Mouse (Mus musculus) liver, embryonic 14.5 days (tissue): ENCODE data around the gene Hist1h4k.
A peak's percentile ranks its signal among the peaks of the same experiment; 100 is the strongest.

ENCODE experiments used
- CTCF ChIP-seq: IDR thresholded peaks from 2 replicates; pipeline ENCODE4 v1.5.1; 2016; ENCODE audit warnings: antibody characterized with exemption, low read depth, control low read depth
- EP300 ChIP-seq: IDR thresholded peaks from 2 replicates; pipeline ENCODE4 v1.6.1; 2016; ENCODE audit warnings: antibody characterized with exemption, low read depth

DNA sequence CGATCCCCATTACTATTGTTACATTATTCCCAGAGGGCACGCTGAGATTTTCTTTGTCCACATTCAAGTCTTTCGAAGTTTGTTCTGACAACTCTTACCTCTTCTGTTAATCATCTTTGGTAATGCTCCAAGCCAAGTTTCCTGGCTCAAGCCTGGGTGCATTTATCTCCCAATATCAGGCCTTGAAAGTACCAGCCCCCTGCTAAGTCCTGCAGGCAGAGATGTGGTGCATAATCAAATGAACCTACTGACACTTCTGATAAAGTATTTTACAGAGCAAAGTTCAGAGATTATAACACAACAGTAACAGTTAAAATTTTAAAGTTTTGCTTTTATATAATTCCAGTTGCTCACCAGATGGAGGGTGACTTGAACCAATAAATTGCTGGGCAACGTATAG, 38.6 kb downstream of the Hist1h4k start:
- TF ChIP-seq CTCF (no peak), EP300 (peak; percentile 58)
